Comparison of ENCODE assay signal across 15 mouse cellular contexts in the genomic region with DNA sequence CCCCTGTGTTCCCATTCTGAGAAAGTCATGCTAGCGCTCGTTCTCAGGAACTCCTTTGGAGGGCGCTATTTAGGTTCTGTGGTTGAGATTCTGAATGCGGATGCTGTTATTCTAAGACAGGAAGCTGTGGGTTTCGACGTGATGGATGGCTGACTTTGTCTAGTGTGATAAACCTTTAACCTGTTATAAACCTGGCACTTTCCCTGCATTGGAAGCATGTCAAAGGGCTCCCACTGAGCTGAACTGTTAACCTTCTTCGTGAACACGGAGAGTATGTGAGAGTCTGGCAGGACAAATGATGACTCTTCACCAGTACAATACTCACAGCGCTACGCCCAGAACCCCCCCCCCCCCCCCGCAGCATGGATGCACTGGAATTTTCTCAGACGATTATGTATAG.
DNase-seq lines count a peak whose midpoint lies in the region; ATAC-seq lines count a peak whose summit lies in the region.
"Had no signal": no experiment of that assay in that cellular context is flagged by ENCODE, and none has a peak within 500 bp of the region (broad histone marks: within the 10 kb centered on the region; RNA-seq: fewer than 3 reads in every experiment).

No protein-coding gene starts in this region.

- no peak overlapping the region for H3K27ac ChIP-seq in hindbrain, embryonic 11.5 days (ENCODE audit: low read depth, low read length)
- no peak overlapping the region for H3K27ac ChIP-seq in hindbrain, embryonic 13.5 days
- H3K27ac ChIP-seq: heart, adult 2 months; hindbrain, embryonic 14.5 days; kidney, postnatal 0 days had no signal

- H3K36me3 ChIP-seq in hindbrain, embryonic 11.5 days (ENCODE audit: control insufficient read depth, insufficient read depth, low read length) = no peaks in the 10 kb centered on the region
- no peaks in the 10 kb centered on the region for H3K36me3 ChIP-seq in hindbrain, embryonic 13.5 days

- ATAC-seq in hindbrain, embryonic 11.5 days (ENCODE audit: low FRiP score) = peak; percentile 19; the same call in 1 of the 2 replicates
- no peak; the same call in 1 of the 2 replicates for ATAC-seq in hindbrain, embryonic 13.5 days (ENCODE audit: low FRiP score)
- ATAC-seq: intestine, postnatal 0 days; liver, postnatal 0 days had no signal

- WGBS in hindbrain, embryonic 11.5 days = 69% methylated on average over 12 of the region's 12 CpGs
- WGBS in hindbrain, embryonic 13.5 days = 63% methylated on average over 11 of the region's 12 CpGs

- no peak overlapping the region for H3K4me2 ChIP-seq in hindbrain, embryonic 11.5 days (replicated peaks; ENCODE audit: low read depth, low read length)
- no peak overlapping the region for H3K4me2 ChIP-seq in hindbrain, embryonic 13.5 days
- H3K4me2 ChIP-seq: hindbrain, embryonic 14.5 days had no signal

- no peak overlapping the region for H3K4me3 ChIP-seq in hindbrain, embryonic 11.5 days (ENCODE audit: low read depth, low read length)
- no peak overlapping the region for H3K4me3 ChIP-seq in hindbrain, embryonic 13.5 days
- H3K4me3 ChIP-seq: erythroblast, embryonic 14.5 days; heart, adult 2 months had no signal

- no peaks in the 10 kb centered on the region for H3K27me3 ChIP-seq in hindbrain, embryonic 11.5 days (ENCODE audit: control insufficient read depth, insufficient read depth, low read length)
- H3K27me3 ChIP-seq in hindbrain, embryonic 13.5 days = no peaks in the 10 kb centered on the region

- no peaks in the 10 kb centered on the region for H3K4me1 ChIP-seq in hindbrain, embryonic 11.5 days (replicated peaks; ENCODE audit: control insufficient read depth, insufficient read depth, low read length)
- no peaks in the 10 kb centered on the region for H3K4me1 ChIP-seq in hindbrain, embryonic 13.5 days (replicated peaks)

- H3K9ac ChIP-seq in hindbrain, embryonic 11.5 days (ENCODE audit: low read depth, low read length) = no peak overlapping the region
- H3K9ac ChIP-seq in hindbrain, embryonic 13.5 days = no peak overlapping the region
- H3K9ac ChIP-seq: hindbrain, embryonic 14.5 days; liver, postnatal 0 days had no signal

- no peaks in the 10 kb centered on the region for H3K9me3 ChIP-seq in hindbrain, embryonic 11.5 days (ENCODE audit: control insufficient read depth, low read length)
- H3K9me3 ChIP-seq in hindbrain, embryonic 13.5 days = no peaks in the 10 kb centered on the region

- no peak for DNase-seq in hindbrain, embryonic 11.5 days (ENCODE audit: low spot score)
- DNase-seq in ES-CJ7 (ENCODE audit: low read depth, low spot score) (peak; percentile 4), ZHBTc4 (ENCODE audit: low read depth, low spot score) (peak; percentile 9)
- peak; percentile 50 to 64 for DNase-seq in cerebellum, postnatal 14 days
- DNase-seq in left cerebral cortex, adult 18-20 months (ENCODE audit: low spot score in 2 of 2) = no peak
- DNase-seq in kidney, postnatal 36 days = no peak
- DNase-seq: gastrocnemius, postnatal 14 days; heart, adult 2 months; liver, postnatal 0 days; thymus, adult 2 months had no signal

Comparison
In these comparisons a context has a peak if more than half of its experiments do, and no peak if none do; other contexts are left out.
1. DNase-seq: peak in ES-CJ7 (single experiment), ZHBTc4 (single experiment) and cerebellum, postnatal 14 days (2 of 2); none in hindbrain, embryonic 11.5 days (single experiment), left cerebral cortex, adult 18-20 months (0 of 2) and kidney, postnatal 36 days (0 of 2).